Mouse (Mus musculus): ENCODE measurements around the gene Elmsan1.

Gene Elmsan1

DNA sequence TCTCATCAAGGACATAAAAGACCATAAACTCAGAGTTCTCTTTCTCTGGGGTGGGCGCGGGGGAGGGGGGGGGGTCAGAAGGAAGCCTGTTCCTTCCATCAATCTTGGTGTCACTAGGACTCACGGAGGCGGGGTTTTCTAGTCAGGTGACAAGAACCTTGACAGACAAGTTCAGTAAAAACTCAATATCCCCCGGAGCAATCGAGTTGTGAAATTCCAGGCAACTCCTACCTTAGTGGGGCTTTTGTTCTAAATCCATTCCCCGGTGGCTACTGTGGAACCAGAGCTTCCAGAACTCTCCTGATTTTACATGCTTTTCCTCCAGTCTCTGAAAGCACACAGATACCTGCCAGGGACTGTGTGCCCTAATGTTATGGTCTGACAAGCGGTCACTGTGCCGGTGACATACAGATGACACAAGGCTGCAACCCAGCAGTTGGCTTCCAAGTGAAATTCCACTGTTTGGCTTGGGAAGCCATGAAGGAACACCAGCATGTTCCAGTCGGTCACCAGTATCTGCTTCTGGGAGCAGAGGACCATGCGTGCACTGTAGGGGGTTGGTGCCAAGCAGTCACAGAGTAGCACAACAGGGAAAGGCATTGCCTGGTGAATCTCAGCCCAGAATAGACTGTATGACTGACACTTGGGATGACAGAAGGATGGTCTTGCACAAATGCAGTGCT lies 2.8 kb downstream of the Elmsan1 start:
- DNase-seq (ENCODE audit: low read depth), result no peak

DNA sequence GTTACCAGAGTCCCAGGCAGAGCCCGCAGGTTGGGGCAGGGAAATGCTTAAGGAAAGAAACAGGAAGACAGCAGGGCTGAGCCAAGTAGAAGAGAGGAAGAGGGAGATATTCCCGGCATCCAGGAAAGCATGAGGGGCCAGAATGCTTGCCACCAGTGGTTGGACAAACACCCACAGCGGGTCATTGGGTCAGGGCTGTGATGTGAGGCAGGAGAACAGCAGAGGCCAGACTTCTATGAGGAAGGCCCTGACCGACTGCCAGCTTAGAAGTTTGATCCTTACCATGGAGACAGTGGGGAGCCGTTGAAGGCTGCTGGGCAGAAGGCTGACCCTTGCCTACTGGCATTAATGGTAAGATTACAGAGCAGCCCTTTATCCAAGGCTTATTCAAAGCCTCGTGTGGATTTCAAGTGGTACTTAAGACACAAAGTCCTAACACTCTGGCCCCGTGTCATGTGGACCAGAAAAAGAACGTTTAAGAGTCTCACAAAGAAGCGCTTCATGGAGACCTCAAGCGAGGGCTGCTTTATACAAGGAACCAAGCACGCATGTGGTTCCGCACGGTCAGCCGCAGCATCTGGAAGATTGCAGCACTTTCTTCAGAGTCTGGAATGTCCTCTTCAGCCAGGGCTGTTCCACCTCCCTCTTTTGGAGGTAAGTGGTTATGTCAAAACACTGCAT lies 4.0 kb downstream of the Elmsan1 start:
- DNase-seq (ENCODE audit: low read depth), result no peak

DNA sequence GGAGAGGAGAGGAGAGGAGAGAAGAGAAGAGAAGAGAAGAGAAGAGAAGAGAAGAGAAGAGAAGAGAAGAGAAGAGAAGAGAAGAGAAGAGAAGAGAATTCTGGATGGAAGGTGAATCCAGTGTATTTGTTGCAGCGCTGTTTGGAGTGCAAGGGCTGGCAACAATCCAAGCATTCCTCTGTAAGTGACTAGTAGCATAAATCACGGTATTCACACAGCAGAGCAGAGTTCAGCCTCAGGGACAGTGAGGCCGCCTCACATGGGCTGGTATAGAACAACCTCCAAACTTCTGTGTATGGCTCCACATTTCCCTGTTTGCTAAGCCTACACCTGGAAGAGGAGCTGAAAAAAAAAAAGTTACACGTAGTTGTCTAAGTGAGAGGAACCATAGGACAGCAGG lies 6.4 kb downstream of the Elmsan1 start:
- DNase-seq (ENCODE audit: low read depth), result no peak

DNA sequence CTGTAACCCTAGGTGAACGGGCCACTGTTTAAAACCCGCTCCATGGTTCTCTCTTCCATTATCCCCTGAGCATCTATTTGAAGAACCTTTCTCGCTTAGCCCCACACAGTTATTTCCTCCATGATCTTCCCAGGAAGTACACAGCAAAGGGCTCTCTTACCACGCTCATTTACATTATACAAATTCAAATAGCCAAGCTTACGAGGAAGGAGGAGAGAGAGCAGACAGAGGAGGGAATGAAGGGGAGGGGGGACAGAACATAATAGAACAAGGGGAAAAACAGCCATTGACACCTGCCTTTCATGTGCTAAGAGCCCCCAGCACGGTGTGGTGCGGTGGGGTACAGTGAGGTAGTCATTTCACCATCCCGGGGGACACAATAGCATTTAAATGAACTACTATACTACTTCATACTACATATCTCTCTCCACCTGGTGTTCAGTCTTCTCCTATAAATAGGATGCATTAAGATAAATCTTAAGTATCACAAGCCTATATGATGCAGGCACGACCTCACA lies 7.6 kb downstream of the Elmsan1 start:
- DNase-seq (ENCODE audit: low read depth), result no peak

DNA sequence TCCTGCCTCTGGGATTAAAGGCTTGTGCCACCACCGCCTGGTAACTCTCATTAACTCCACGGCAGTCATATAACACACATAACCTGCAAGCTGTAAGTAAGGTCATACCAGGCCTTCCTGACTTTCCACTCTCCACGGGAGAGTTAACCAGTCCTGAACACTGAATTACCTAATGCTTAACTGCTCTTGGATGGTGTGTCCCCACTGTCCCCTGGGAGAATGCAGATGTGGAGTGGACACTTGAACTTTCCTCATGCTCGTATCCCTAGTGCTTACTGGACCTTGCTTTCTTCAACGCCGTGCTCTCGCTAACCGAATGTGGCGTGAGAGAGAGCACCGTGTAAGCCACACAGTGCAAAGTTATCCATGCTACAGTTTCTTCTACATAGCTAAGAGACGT lies 8.4 kb downstream of the Elmsan1 start:
- DNase-seq (ENCODE audit: low read depth), result no peak

DNA sequence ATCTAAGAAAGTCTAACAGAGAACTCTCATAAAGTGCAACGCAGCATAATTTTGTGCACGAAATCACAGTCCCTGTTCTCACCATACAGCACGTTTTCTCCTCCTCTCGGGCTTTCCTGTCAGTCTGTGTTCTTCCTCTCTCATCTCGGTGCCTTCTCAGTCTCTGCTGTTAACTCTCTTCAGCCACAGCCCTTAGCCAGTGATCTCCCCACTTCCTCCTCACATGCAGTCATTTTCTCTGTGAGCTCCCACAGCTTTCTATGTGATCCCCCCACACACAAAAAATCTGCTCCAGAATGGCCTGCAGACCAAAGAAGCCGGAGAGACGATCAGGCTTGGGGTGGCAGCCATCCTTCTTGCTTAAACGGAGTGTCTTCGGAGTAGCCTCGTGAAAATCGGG lies 9.6 kb downstream of the Elmsan1 start:
- DNase-seq (ENCODE audit: low read depth), result no peak

DNA sequence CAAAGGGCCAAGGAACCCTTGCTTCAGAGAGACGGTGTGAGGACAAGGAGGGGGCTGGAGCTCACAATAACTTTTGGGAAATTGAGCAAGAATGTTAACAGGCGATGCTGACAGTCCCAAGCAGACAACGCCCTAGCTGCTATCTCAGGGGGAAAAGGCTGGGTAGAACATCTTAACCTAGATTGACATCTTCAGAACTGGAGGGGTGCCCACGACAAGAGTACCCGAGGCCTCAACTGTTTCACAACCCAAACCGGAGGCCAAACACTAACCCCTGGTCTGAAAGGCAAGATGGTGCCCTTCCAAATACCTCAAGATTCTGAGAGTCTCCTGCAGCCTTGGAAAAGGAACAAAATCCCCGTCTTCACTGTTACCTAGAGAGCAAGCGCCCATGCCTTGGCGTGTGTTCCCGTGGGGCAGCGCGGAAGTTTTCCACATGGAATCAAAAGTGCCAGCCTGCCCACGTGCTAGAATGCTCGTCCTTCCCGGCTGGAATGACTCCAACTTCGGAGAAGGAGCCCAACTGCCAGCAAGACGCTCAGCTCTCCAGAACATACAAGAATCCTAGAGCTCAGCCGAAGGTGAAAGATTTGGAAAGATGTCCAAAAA lies 11.4 kb downstream of the Elmsan1 start:
- DNase-seq (ENCODE audit: low read depth), result peak; percentile 54

DNA sequence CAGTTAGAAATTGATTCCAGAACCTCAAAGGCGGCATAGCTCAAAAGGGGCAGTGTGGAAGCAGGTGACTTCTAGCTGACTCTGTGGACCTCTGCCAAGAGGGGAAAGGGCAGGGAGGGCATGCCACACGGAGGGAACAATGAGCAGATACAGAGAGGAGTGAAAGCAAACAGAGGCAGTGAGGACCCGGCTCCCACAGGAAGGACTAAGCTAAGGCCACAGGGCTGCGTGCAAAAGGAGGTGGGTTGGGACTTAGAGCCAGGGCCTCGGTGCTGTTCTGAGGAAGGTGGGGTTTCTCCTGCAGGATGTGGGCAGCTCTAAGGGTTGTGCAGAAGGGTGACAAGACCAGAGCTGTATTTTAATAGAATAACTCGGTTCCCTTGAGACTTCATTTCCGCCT lies 12.2 kb downstream of the Elmsan1 start:
- peak; percentile 90 for DNase-seq (ENCODE audit: low read depth)

DNA sequence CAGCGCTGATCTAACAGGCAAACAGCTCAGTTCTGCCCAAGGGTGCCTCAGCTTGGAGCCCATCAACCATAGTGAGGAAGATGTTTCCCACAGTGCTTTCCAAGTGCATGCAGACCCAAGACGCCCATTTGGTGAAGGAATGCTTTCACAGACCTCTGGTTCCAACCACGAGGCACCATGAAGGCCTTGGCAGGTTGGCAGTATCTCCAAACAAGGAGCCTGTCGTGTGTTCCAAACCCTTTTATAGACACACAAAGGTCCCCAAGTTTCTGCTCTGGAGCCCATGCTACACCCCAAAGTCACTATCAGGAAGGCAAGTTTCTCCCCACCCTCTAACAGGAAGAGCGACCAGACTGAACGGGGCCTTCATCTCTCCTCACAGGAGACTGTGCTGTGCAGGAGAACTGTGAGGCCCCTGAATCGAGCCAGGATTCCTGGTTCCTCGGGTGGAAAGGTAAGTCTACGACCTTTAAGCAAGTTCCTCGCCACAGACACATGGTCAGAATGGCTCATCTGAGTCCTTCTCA lies 13.0 kb downstream of the Elmsan1 start:
- no peak for DNase-seq (ENCODE audit: low read depth)

DNA sequence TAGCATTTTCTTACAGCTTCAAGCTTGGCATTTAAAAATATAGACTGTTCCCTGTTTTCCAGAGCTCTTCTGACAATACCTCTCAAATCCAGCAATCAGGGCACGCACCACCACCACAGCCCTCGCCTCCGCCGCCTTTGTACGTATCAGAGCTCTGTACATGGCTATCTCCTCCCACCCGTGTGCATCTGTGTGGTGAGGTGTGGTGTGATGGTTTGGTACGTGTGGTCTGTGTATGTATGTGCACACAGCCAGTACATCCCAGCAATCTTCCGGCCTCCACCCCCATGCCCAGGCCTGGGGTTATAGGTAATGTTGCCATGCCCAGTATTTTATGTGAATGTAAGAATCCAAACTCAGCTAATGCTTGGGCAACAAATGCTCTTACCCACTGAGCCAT lies 14.0 kb downstream of the Elmsan1 start:
- DNase-seq (ENCODE audit: low read depth), result no peak

DNA sequence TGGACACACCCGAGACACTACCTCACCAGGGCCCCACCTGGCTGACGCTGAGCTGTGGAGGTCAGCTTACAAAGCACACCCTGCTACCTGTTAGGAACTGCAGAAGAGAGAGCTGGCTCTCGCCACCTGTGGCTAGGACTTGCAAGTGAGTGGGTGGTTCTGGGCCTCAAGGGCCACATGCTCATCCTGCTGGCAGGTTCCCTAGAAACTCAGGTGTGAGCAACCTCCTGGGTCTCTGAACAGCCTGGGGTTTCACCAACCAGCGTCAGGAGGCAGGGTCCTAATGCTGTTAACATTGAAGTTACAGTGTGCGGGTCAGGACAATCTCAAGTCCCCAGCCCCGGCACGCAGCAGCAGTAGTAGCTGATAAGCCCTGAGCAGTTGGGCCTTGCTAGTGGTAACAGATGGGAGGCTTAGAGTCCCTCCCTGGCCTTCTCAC lies 14.9 kb downstream of the Elmsan1 start:
- DNase-seq (ENCODE audit: low read depth), result no peak

DNA sequence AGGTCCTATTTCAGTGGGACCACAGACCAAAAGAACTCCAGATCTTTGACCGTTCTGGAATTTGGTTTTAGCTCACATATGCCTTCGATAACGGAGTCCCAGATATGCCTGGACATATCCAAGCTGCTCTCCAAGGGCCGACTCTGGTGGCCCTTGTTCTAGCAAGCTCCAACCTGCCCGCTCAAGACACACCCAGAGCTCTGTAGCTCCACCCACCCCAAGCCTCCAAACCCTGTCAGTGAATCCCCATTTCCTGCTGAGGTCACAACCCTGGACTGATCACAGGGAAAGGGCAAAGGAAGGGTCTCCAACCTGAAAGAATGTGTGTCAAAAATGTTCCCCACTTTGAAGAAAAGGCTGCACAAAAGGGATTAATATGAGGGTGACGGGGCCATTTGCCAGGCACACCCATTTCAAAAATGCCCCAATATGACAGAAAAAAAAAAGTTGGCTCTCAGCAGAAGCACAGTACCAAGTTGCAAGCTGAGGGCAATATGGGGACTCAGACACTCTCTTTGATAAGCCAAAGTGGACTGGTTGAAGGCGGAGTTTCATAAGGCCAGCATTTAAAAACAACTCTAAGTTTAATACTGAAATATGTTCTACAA lies 15.4 kb downstream of the Elmsan1 start:
- DNase-seq (ENCODE audit: low read depth), result no peak

DNA sequence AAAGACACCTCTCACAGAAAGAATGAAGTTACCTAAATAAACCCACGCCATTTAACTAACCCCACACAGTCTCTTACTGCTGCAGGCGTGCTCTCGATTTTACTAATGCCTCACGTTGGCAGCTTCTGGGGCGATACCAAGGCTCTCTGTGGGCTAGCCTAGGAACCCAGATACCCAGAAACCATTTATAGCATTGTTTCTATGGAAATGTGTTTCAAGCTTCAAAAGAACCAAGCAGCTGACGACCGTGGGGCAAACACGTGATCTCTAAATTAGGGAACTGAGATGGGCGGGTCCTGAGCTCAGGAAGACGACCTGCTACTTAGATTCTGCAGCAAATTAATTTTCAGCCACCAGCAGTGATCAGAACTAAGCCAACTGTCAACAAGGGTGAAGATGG lies 16.1 kb downstream of the Elmsan1 start:
- DNase-seq (ENCODE audit: low read depth), result no peak

DNA sequence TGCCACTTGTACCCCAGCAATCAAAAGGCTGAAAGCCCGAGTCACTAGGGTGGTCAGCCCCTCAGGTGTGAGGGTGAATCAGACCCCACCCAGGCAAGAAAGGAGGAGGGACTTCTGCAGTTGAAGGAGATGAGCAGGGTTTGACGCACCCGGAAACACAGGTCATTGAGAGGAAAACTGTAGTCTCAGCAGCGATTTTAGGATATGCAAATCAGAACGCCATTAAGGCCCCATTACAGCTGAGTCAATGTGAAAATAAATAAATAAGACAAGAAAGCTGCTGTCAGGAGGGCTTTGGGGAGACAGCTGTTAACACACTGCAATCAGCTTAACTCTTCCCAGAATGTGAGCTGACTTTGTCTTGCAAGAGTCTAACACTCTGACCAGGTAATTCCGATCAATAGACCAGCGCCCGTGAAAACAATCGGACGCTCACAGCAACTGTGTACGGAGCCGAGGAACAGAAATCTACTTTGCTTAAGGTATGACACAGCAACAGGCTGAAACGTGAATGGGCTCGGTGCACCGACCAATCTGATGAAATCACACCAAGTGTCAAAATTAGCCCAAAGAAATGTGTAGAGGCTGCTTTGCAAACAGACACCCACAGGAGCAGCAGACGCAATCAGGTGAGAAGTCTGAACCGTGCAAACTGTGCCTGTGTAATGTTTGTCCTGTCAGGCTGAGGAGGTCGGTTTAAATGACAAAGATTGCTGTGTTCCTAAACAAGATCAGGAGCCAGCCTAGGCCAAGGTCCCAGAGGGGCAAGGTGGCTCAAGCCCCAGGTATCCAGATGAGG lies 16.8 kb downstream of the Elmsan1 start:
- DNase-seq (ENCODE audit: low read depth), result no peak

DNA sequence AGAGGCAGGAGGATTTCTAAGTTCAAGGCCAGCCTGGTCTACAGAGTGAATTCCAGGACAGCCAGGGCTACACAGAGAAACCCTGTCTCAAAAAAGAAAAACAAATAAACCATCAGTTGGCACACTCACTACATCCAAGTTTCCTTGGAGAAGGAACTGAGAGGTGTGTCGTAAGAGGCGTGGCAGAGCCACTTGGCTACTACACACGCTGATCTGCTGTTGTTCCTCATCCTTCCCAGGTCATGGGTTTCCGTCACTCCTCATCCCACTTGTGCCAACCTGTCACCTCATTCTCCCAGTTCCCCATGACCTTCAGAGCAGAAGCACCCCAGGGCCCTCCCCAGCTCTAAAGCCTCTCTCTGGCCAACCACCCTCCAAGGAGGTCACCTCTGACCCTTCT lies 17.5 kb downstream of the Elmsan1 start:
- DNase-seq (ENCODE audit: low read depth), result no peak

DNA sequence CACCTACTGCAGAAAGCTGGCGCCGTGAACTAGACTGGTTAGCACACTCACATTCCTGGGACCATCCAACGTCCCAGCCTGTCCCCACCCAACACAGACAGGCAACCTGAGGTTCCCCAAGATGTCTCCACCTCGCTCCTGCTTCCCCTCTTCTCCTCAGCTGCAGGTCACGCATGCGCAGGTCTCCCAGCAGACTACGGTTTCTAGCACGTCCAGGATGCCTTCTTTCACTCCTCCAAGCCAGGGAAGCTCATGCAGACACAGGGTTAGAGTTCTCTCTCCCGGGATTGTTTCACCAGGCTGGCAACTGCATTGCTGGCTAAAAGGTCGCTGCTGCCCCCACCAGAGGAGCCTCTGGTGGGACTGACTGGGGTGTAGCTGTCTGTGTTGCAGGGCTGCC lies 19.8 kb downstream of the Elmsan1 start:
- DNase-seq (ENCODE audit: low read depth), result no peak

DNA sequence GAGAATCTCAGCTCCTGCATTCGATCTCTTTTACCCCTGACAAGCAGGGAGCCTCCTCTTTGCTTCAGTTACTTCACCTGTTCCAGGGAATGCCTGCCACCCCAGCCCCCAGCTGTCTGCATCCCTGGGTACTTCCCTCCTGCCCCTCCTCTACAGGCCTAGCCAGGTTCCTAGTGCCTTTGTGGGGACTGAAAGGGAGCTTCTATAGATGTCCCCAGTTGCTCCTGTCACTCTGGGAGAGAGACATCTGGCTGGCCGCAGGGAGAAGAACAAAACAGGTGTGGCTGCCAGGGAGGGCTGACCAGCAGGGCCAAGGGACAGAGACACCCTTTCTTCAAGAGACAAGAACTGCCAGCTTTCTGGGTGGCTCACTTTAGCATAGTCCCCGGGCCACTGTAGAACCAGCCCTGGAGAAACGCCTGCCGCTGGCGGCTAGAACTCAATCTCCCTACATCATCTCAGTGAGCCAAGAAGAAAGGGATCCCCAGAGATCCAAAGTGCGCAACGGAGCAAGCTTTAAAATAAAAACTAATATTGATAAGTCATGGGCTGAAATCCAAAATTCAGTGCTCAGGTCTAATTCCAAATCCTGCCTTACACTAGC lies 20.5 kb downstream of the Elmsan1 start:
- no peak for DNase-seq (ENCODE audit: low read depth)

DNA sequence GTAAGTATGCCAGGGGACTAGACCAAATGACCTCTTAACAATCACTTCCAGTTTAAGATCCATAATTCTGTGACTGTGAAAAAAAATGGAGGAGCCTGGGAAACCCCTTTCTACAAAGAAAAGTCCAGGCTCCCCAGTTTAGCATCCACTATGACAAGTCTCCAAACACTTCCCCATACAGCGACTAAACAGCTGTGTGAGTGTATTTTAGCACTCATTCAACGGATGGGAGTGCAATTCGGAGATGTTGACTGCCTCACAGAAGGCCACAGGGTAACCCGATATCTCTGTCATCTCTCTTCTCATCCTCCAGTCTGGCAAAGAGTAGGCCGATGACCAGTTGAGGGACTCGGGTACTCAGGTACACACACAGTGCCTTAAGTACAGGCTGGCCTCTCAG lies 23.5 kb downstream of the Elmsan1 start:
- peak; percentile 52 for DNase-seq (ENCODE audit: low read depth)

DNA sequence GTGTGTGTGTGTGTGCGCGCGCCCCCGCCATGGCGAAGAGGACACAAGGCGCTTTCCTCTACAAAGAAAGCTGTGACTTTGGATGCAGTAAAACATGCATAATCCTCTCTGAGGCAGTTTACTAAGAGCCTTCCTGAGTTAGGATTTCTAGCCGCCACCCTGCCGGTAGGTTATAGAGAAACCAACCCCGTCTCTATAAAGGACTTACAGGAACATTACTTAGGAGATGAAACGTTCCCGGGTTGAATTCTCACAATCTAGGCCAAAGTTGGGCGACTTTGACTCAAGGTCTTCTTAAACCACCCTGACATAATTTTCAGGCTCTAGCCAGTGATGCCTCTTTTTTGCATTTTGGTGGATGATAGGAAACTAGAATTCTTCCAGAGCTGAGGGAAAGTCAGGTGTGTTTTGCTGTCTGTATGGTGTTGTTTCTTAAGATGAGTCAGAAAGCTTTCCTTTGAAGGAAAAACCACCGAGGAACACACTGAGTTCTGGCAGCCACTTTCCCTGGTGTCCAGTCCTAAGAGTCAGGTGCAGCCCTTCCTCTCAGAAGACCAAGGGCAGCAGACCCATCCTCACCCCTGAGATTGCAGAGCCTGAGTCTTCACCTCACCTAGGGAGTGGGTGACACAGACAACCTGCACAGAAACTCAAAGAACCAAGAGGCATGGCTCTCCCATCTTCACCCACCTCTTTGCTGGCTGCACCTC lies 24.1 kb downstream of the Elmsan1 start:
- DNase-seq (ENCODE audit: low read depth), result no peak

DNA sequence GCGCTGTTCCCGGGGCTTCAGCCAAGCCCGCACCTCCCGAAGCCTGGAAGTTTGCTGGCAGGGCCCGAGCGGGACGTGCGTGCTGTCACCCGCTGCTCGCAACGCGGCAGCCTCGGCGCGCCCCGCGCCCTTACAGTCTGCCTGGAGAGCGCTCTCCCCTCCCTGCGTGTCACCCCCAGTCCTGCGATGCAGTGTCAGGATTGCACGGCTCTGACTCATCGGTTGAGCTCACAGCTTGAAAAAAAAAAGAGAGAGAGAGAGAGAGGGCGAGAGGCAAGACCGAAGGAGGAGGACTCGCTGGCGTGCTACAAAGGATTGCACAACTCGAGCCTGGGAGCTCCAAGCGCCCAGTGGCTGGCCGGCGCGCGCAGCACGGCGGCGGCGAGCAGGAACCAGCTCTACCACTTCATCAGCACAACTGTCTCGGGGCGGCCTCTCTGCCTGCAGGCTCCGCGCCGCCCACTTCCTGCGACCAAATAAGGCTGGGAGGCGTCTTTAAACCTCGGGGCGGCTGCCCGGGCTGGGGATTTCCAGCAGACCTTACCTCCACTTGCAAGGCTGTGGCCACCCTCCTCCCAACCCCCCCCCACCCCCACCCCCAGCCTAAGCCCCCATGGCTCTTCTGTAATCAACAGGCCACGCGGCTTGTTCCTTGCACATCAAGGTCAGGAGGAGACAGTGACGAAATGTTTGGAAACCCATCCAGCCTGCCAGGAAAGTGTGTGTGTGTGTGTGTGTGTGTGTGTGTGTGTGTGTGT lies 24.9 kb downstream of the Elmsan1 start:
- peak; percentile 99 for DNase-seq (ENCODE audit: low read depth)
